Mouse (Mus musculus) adrenal gland, adult 2 months (tissue): ENCODE data around the gene Gm10770. TPM values are rescaled to one million over a fixed set of nuclear protein-coding genes. Genes with fewer than 3 reads are reported as not detected.
A peak's percentile ranks its signal among the peaks of the same experiment; 100 is the strongest.
"Not testable (repeated sequence)": the region's sequence is repeated elsewhere in the genome, so short reads cannot be mapped to it uniquely, and the experiment has no call there.

Experiments
- DNase-seq: peaks from one replicate; pipeline ENCODE4 v3.0.0; 2021
- long read RNA-seq: library from polyadenylated mRNA; stranded (forward); transcript quantifications from one replicate; pipeline ENCODE4 v2.0.0, GENCODE M21; 2021
- polyA plus RNA-seq: library from polyadenylated mRNA; depleted of rRNA; stranded (reverse); fragments of >200 nt; gene quantifications from 2 replicates; pipeline ENCODE4 v1.2.3, GENCODE M21; 2012; rRNA removed
- total RNA-seq, 2 experiments: library from RNA; stranded (reverse); gene quantifications; 2 replicates each; pipeline ENCODE4 v1.2.3; 2021

The Gm10770 gene
- total RNA-seq (not detected), polyA plus RNA-seq (not detected in 2 replicates)
- long read RNA-seq, result 0 reads

GRCm38 (mm10) chr2:150179579-150179978 lies at the start of gene Gm10770:
Gene Gm10770 (minus strand): TSS chr2:150179679.
- DNase-seq, result not testable (repeated sequence)

- not testable (repeated sequence) for DNase-seq
These were observed 43.8 kb upstream of the Gm10770 start for GRCm38 (mm10) chr2:150223263-150223662.

- not testable (repeated sequence) for DNase-seq
These were observed 38.9 kb upstream of the Gm10770 start for GRCm38 (mm10) chr2:150218363-150218725.

- peak; percentile 90 for DNase-seq
These were observed 38.3 kb upstream of the Gm10770 start, which contains the start of gene Zfp937 for GRCm38 (mm10) chr2:150217600-150218362. Gene Zfp937 (plus strand): TSS chr2:150218073.

GRCm38 (mm10) chr2:150181570-150181999 lies 2.1 kb upstream of the Gm10770 start, which contains the start of gene Gm14139:
Gene Gm14139 (plus strand): TSS chr2:150181755.
- DNase-seq, result not testable (repeated sequence)

- DNase-seq, result not testable (repeated sequence)
These were observed 1.6 kb upstream of the Gm10770 start for GRCm38 (mm10) chr2:150181046-150181445.

GRCm38 (mm10) chr2:150173833-150174232 lies 5.6 kb downstream of the Gm10770 start:
- no peak for DNase-seq

GRCm38 (mm10) chr2:150166703-150167102 lies 12.8 kb downstream of the Gm10770 start:
- DNase-seq, result no peak

- DNase-seq, result peak; percentile 87
These were observed 43.0 kb downstream of the Gm10770 start, which contains the start of gene Zfp120 for GRCm38 (mm10) chr2:150136435-150136897. Gene Zfp120 (minus strand): TSS chr2:150136708.

GRCm38 (mm10) chr2:150132773-150133172 lies 46.7 kb downstream of the Gm10770 start:
- DNase-seq, result no peak

- DNase-seq, result not testable (repeated sequence)
These were observed 47.5 kb downstream of the Gm10770 start for GRCm38 (mm10) chr2:150132002-150132401.

Other genes starting within 250 kb of the Gm10770 start
- 1 to 10 TPM; 4.7 to 7.4 TPM for gene Zfp120, start 43.0 kb downstream of the Gm10770 start, total RNA-seq
- gene Zfp120, start 43.0 kb downstream of the Gm10770 start, polyA plus RNA-seq, result 0.36 and 0.61 TPM in 2 replicates
- under 1 TPM; 0.58 to 0.66 TPM for gene Gm14139, start 2.1 kb upstream of the Gm10770 start, total RNA-seq
- not detected in 2 replicates for gene Gm14139, start 2.1 kb upstream of the Gm10770 start, polyA plus RNA-seq
- 1 to 10 TPM; 5.5 to 8.7 TPM for gene Zfp937, start 38.4 kb upstream of the Gm10770 start, total RNA-seq
- 0.08 and 0.13 TPM in 2 replicates for gene Zfp937, start 38.4 kb upstream of the Gm10770 start, polyA plus RNA-seq
- gene Gm21994, start 75.9 kb upstream of the Gm10770 start, total RNA-seq, result 1 to 10 TPM; 4.6 to 6.7 TPM
- not detected in 2 replicates for gene Gm21994, start 75.9 kb upstream of the Gm10770 start, polyA plus RNA-seq
- gene Gm14124, start 77.8 kb upstream of the Gm10770 start, total RNA-seq, result under 1 TPM; 0.23 to 0.35 TPM
- not detected in 2 replicates for gene Gm14124, start 77.8 kb upstream of the Gm10770 start, polyA plus RNA-seq
- 1 to 10 TPM; 3.0 to 4.7 TPM for gene Gm10130, start 144.0 kb upstream of the Gm10770 start, total RNA-seq
- not detected in 2 replicates for gene Gm10130, start 144.0 kb upstream of the Gm10770 start, polyA plus RNA-seq
- 1 to 10 TPM; 4.4 to 5.1 TPM for gene 3300002I08Rik, start 183.1 kb upstream of the Gm10770 start, total RNA-seq
- 1.7 and 2.1 TPM in 2 replicates for gene 3300002I08Rik, start 183.1 kb upstream of the Gm10770 start, polyA plus RNA-seq